Comparison of ENCODE assay signal across 7 mouse cellular contexts in genomic region chr2:115581241-115581988, GRCm38 (mm10). TPM values are rescaled to one million over a fixed set of nuclear protein-coding genes. Genes with fewer than 3 reads are reported as not detected.
DNase-seq lines count a peak whose midpoint lies in the region; ATAC-seq and TF ChIP-seq lines count a peak whose summit lies in the region.

Gene BC052040, plus strand, starts transcription at chr2:115581716.

- H3K9me3 ChIP-seq in intestine, postnatal 0 days (ENCODE audit: control insufficient read depth) = no peaks in the 10 kb centered on the region
- no peaks in the 10 kb centered on the region for H3K9me3 ChIP-seq in midbrain, embryonic 12.5 days

- DNase-seq in adrenal gland, adult 8-10 months = peak; percentile 85
- peak; percentile 92 for DNase-seq in embryo, embryonic 9.5 days (ENCODE audit: extremely low spot score)
- DNase-seq in gonadal fat pad, adult 2 months (ENCODE audit: low read depth) = peak; percentile 47
- DNase-seq in left cerebral cortex, postnatal 4 days = peak; percentile 86

- peak within 1 kb of the TSS; percentile 4 for H3K27ac ChIP-seq in intestine, postnatal 0 days (ENCODE audit: low read depth, low read length)
- peak within 1 kb of the TSS; percentile 43 for H3K27ac ChIP-seq in midbrain, embryonic 12.5 days (replicated peaks)
- peak within 1 kb of the TSS; percentile 71 for H3K27ac ChIP-seq in small intestine, adult 2 months (ENCODE audit: insufficient read depth, low read depth, low read length)

- no peaks in the 10 kb centered on the region for H3K27me3 ChIP-seq in intestine, postnatal 0 days (replicated peaks; ENCODE audit: control insufficient read depth, insufficient read depth, low read length)
- H3K27me3 ChIP-seq in midbrain, embryonic 12.5 days = no peaks in the 10 kb centered on the region
- H3K27me3 ChIP-seq in small intestine, adult 2 months (ENCODE audit: control insufficient read depth, insufficient read depth, low read length) = no peaks in the 10 kb centered on the region

- peak within 1 kb of the TSS; percentile 53 for H3K9ac ChIP-seq in intestine, postnatal 0 days (ENCODE audit: low read depth, low read length)
- peak within 1 kb of the TSS; percentile 62 for H3K9ac ChIP-seq in midbrain, embryonic 12.5 days (replicated peaks)

- H3K4me1 ChIP-seq in intestine, postnatal 0 days (replicated peaks; ENCODE audit: control insufficient read depth, insufficient read depth, low read length) = no peaks in the 10 kb centered on the region
- peaks cover 26% of the 10 kb centered on the region for H3K4me1 ChIP-seq in midbrain, embryonic 12.5 days
- H3K4me1 ChIP-seq in small intestine, adult 2 months (ENCODE audit: control insufficient read depth, insufficient read depth, insufficient read length, low read length) = peaks cover 6% of the 10 kb centered on the region; the same call in 1 of the 2 replicates

- intact Hi-C loops in left cerebral cortex, postnatal 4 days (cut with DNase I) = no loop called here

- peak; percentile 39 for TF ChIP-seq CTCF in intestine, postnatal 0 days (IDR thresholded peaks at IDR 0.05; ENCODE audit: low read depth)
- TF ChIP-seq CTCF in small intestine, adult 2 months (IDR thresholded peaks at IDR 0.05; ENCODE audit: extremely low read depth, insufficient read length, insufficient replicate concordance, low read depth, low read length) = peak; percentile 28; the same call in 1 of the 2 replicates

- H3K4me3 ChIP-seq in intestine, postnatal 0 days (ENCODE audit: low read depth, low read length) = peak within 1 kb of the TSS; percentile 49
- peak within 1 kb of the TSS; percentile 61 for H3K4me3 ChIP-seq in midbrain, embryonic 12.5 days
- peak within 1 kb of the TSS; percentile 89 for H3K4me3 ChIP-seq in small intestine, adult 2 months (ENCODE audit: low read depth, low read length)

- no peaks in the 10 kb centered on the region for H3K36me3 ChIP-seq in intestine, postnatal 0 days (ENCODE audit: control insufficient read depth, insufficient read depth)
- H3K36me3 ChIP-seq in midbrain, embryonic 12.5 days = no peaks in the 10 kb centered on the region
- H3K36me3 ChIP-seq in small intestine, adult 2 months (ENCODE audit: control insufficient read depth, insufficient read depth, low read length) = no peaks in the 10 kb centered on the region

- ATAC-seq in intestine, postnatal 0 days = peak; percentile 99
- ATAC-seq in midbrain, embryonic 12.5 days (ENCODE audit: low FRiP score, low read depth) = peak; percentile 97

- TF ChIP-seq POLR2A in small intestine, adult 2 months (IDR thresholded peaks at IDR 0.05; ENCODE audit: low read depth, low read length) = no peak; the same call in 1 of the 2 replicates

- H3K4me2 ChIP-seq in intestine, postnatal 0 days (replicated peaks; ENCODE audit: low read depth) = peak within 1 kb of the TSS; percentile 69
- peak within 1 kb of the TSS; percentile 62 for H3K4me2 ChIP-seq in midbrain, embryonic 12.5 days (replicated peaks)

- WGBS in intestine, postnatal 0 days = under 1% methylated on average over 41 of the region's 41 CpGs
- under 1% methylated on average over 41 of the region's 41 CpGs for WGBS in midbrain, embryonic 12.5 days
- WGBS in small intestine, adult 2 months = under 1% methylated on average over 41 of the region's 41 CpGs

RNA-seq across cellular contexts. Expression of gene BC052040, which starts in this region (rescaled TPM):
- total RNA-seq in adrenal gland, adult 8-10 months (2022) = 1 to 10 TPM; 3.7 to 4.9 (median 4.0) TPM
- polyA plus RNA-seq in gonadal fat pad, adult 2 months (2012; rRNA removed) = 2.9 TPM in 2 replicates
- polyA plus RNA-seq in intestine, postnatal 0 days (2015; fragmentation: Nextera tagmentation; extraction: Ambion mirVana) = 4.6 and 4.7 TPM in 2 replicates
- 10 to 100 TPM; 14.8 to 15.6 TPM for total RNA-seq in left cerebral cortex, postnatal 4 days (2021)
- polyA plus RNA-seq in midbrain, embryonic 12.5 days (2016; fragmentation: Nextera tagmentation; extraction: Ambion mirVana) = 18.1 and 18.7 TPM in 2 replicates
- polyA plus RNA-seq in small intestine, adult 2 months (2012; rRNA removed) = 0.67 and 1.6 TPM in 2 replicates

Comparison
In these comparisons a context has a peak if more than half of its experiments do, and no peak if none do; other contexts are left out.
1. Peak in every context shown above with its lines: DNase-seq, ATAC-seq, H3K4me3 ChIP-seq and H3K27ac ChIP-seq.
2. H3K27ac ChIP-seq: peak in every context shown above with its lines; median percentile 71 in small intestine, adult 2 months; 43 in midbrain, embryonic 12.5 days; 4 in intestine, postnatal 0 days.